Mouse (Mus musculus) hindbrain, embryonic 16.5 days (tissue): ENCODE data around the gene Etv4. TPM values are rescaled to one million over a fixed set of nuclear protein-coding genes. Genes with fewer than 3 reads are reported as not detected.

ENCODE experiments used
- ATAC-seq: fragments of 200-750 bp; cut with Nextera tagmentation; 2 replicates; pipeline ENCODE4 v1.8.0; 2017; ENCODE audit warnings: moderate TSS enrichment, moderate library complexity
- H3K27ac ChIP-seq: fragments of 300-500 bp; sonication (generic); 2 replicates; pipeline ENCODE4 v1.5.1; 2014; ENCODE audit warnings: low read depth, mild to moderate bottlenecking, control low read depth, low read length, moderate library complexity
- H3K27me3 ChIP-seq: fragments of 300-500 bp; sonication (generic); replicated peaks from 2 replicates; pipeline ENCODE4 v1.6.1; 2014; ENCODE audit warnings: low read length; ENCODE audit not compliant: control insufficient read depth, insufficient read depth
- H3K36me3 ChIP-seq: fragments of 300-500 bp; sonication (generic); 2 replicates; pipeline ENCODE4 v1.6.1; 2014; ENCODE audit warnings: mild to moderate bottlenecking, low read length, moderate library complexity, mixed read lengths; ENCODE audit not compliant: control insufficient read depth, insufficient read depth
- H3K4me1 ChIP-seq: fragments of 300-500 bp; sonication (generic); 2 replicates; pipeline ENCODE4 v1.6.1; 2014; ENCODE audit warnings: low read depth, low read length; ENCODE audit not compliant: control insufficient read depth, insufficient read depth
- H3K4me2 ChIP-seq: fragments of 300-500 bp; sonication (generic); 2 replicates; pipeline ENCODE4 v1.6.1; 2014; ENCODE audit warnings: mild to moderate bottlenecking, low read length, control low read depth, moderate library complexity
- H3K4me3 ChIP-seq: fragments of 300-500 bp; sonication (generic); 2 replicates; pipeline ENCODE4 v1.5.1; 2014; ENCODE audit warnings: mild to moderate bottlenecking, low read length, control low read depth, moderate library complexity
- H3K9ac ChIP-seq: fragments of 300-500 bp; sonication (generic); 2 replicates; pipeline ENCODE4 v1.6.1; 2014; ENCODE audit warnings: low read depth, mild to moderate bottlenecking, control low read depth, low read length, moderate library complexity
- H3K9me3 ChIP-seq: fragments of 300-500 bp; sonication (generic); 2 replicates; pipeline ENCODE4 v1.6.1; 2014; ENCODE audit warnings: mild to moderate bottlenecking, low read length, moderate library complexity; ENCODE audit not compliant: control insufficient read depth
- WGBS: fragments of 180-500 bp; shearing (Covaris S2); extraction: QIAGEN DNeasy Blood & Tissue Kit; methylation state at CpG from one replicate; pipeline ENCODE4 v1.1.7; 2014; 5-methylcytosine and 5-hydroxymethylcytosine counted together
- polyA plus RNA-seq: library from polyadenylated mRNA; unstranded; fragments of >200 nt; fragmentation: Nextera tagmentation; extraction: Ambion mirVana; gene quantifications from 2 replicates; pipeline ENCODE4 v1.2.1, GENCODE M21; 2015

Etv4 gene
- polyA plus RNA-seq, 1 experiment from 2014 or later: 21.7 TPM

- no peaks in the 10 kb centered on the region for H3K9me3 ChIP-seq
- ATAC-seq: no peak
- 80% methylated on average over 21 of the region's 21 CpGs for WGBS
- H3K27me3 ChIP-seq: no peaks in the 10 kb centered on the region
- no peak overlapping the region for H3K4me2 ChIP-seq
- H3K27ac ChIP-seq: no peak overlapping the region
- H3K9ac ChIP-seq: no peak overlapping the region
- H3K4me3 ChIP-seq: no peak overlapping the region
- H3K36me3 ChIP-seq: no peaks in the 10 kb centered on the region
- no peaks in the 10 kb centered on the region; the same call in 1 of the 2 replicates for H3K4me1 ChIP-seq
Observed at GRCm38 (mm10) chr11:101719986-101720520, 65.1 kb downstream of the Etv4 start.

Other genes with a start within 250 kb of the Etv4 start
- gene Brca1, start 233.4 kb downstream of the Etv4 start, polyA plus RNA-seq: 2.0 and 3.0 TPM in 2 replicates
- gene Nbr1, start 233.2 kb downstream of the Etv4 start, polyA plus RNA-seq: 80.5 and 93.2 TPM in 2 replicates
- gene Tmem106a, start 203.1 kb downstream of the Etv4 start, polyA plus RNA-seq: 4.4 and 4.9 TPM in 2 replicates
- not detected in 2 replicates for gene Gm11634, start 186.1 kb downstream of the Etv4 start, polyA plus RNA-seq
- 17.2 and 21.7 TPM in 2 replicates for gene Rdm1, start 158.2 kb downstream of the Etv4 start, polyA plus RNA-seq
- 7.6 and 7.7 TPM in 2 replicates for gene Arl4d, start 119.8 kb downstream of the Etv4 start, polyA plus RNA-seq
- 25.6 and 28.5 TPM in 2 replicates for gene Dhx8, start 52.5 kb downstream of the Etv4 start, polyA plus RNA-seq
- 0.96 and 0.99 TPM in 2 replicates for gene Meox1, start 109.0 kb upstream of the Etv4 start, polyA plus RNA-seq
- 0.10 and 0.12 TPM in 2 replicates for gene Sost, start 181.6 kb upstream of the Etv4 start, polyA plus RNA-seq
- gene Cfap97d1, start 198.9 kb upstream of the Etv4 start, polyA plus RNA-seq: not detected in 2 replicates
- 32.1 and 33.4 TPM in 2 replicates for gene Dusp3, start 201.6 kb upstream of the Etv4 start, polyA plus RNA-seq
- 59.3 and 62.7 TPM in 2 replicates for gene Mpp3, start 243.1 kb upstream of the Etv4 start, polyA plus RNA-seq